Mouse (Mus musculus) stomach, postnatal 0 days (tissue): ENCODE data around the gene Camkmt. TPM values are rescaled to one million over a fixed set of nuclear protein-coding genes. Genes with fewer than 3 reads are reported as not detected.

Source experiments
- ATAC-seq: fragments of 200-750 bp; cut with Nextera tagmentation; 2 replicates; pipeline ENCODE4 v1.8.0; 2017; ENCODE audit not compliant: low FRiP score, low TSS enrichment
- DNase-seq: peaks from one replicate; pipeline ENCODE4 v3.0.0-alpha.2; 2016; ENCODE audit warnings: low spot score
- H3K27ac ChIP-seq: fragments of 300-500 bp; sonication (generic); replicated peaks from 2 replicates; pipeline ENCODE4 v1.5.1; 2014; ENCODE audit warnings: mild to moderate bottlenecking, control low read depth
- H3K27me3 ChIP-seq: fragments of 300-500 bp; sonication (generic); 2 replicates; pipeline ENCODE4 v1.6.1; 2014; ENCODE audit warnings: low read length; ENCODE audit not compliant: control insufficient read depth, insufficient read depth
- H3K36me3 ChIP-seq: fragments of 300-500 bp; sonication (generic); 2 replicates; pipeline ENCODE4 v1.6.1; 2014; ENCODE audit warnings: low read length, mixed read lengths; ENCODE audit not compliant: control insufficient read depth, insufficient read depth
- H3K4me1 ChIP-seq: fragments of 300-500 bp; sonication (generic); replicated peaks from 2 replicates; pipeline ENCODE4 v1.6.1; 2014; ENCODE audit warnings: antibody characterized with exemption; ENCODE audit not compliant: control insufficient read depth, insufficient read depth
- H3K4me2 ChIP-seq: fragments of 300-500 bp; sonication (generic); replicated peaks from 2 replicates; pipeline ENCODE4 v1.6.1; 2014; ENCODE audit warnings: low read depth, mild to moderate bottlenecking, control low read depth, moderate library complexity
- H3K4me3 ChIP-seq: fragments of 300-500 bp; sonication (generic); 2 replicates; pipeline ENCODE4 v1.5.1; 2014; ENCODE audit warnings: low read depth, low read length, control low read depth
- H3K9ac ChIP-seq: fragments of 300-500 bp; sonication (generic); 2 replicates; pipeline ENCODE4 v1.6.1; 2014; ENCODE audit warnings: mild to moderate bottlenecking, low read length, control low read depth, mixed read lengths
- H3K9me3 ChIP-seq: fragments of 300-500 bp; sonication (generic); 2 replicates; pipeline ENCODE4 v1.6.1; 2016; ENCODE audit warnings: low read length; ENCODE audit not compliant: control insufficient read depth
- CTCF ChIP-seq: IDR thresholded peaks from 2 replicates; pipeline ENCODE4 v1.5.1; 2016; ENCODE audit warnings: antibody characterized with exemption, low read depth, mild to moderate bottlenecking, moderate library complexity
- EP300 ChIP-seq: optimal IDR thresholded peaks from 2 replicates; pipeline ENCODE3; 2016; ENCODE audit warnings: antibody characterized with exemption
- WGBS: fragments of 180-500 bp; shearing (Covaris S2); extraction: QIAGEN DNeasy Blood & Tissue Kit; methylation state at CpG from one replicate; pipeline ENCODE4 v1.1.7; 2014; 5-methylcytosine and 5-hydroxymethylcytosine counted together
- polyA plus RNA-seq: library from polyadenylated mRNA; unstranded; fragments of >200 nt; fragmentation: Nextera tagmentation; extraction: Ambion mirVana; gene quantifications from 2 replicates; pipeline ENCODE4 v1.2.1, GENCODE M21; 2015

Gene Camkmt
- polyA plus RNA-seq, 1 experiment from 2014 or later, result 8.3 TPM

GRCm38 (mm10) chr17:85177231-85177630, 86.9 kb downstream of the Camkmt start:
- Histone ChIP-seq H3K4me1 (no peaks in the 10 kb centered on the region), H3K27ac (no peak overlapping the region), H3K4me3 (no peak overlapping the region), H3K9ac (no peak overlapping the region), H3K9me3 (no peaks in the 10 kb centered on the region), H3K36me3 (no peaks in the 10 kb centered on the region), H3K4me2 (no peak overlapping the region), H3K27me3 (no peaks in the 10 kb centered on the region)
- ATAC-seq (no peak), DNase-seq (no peak)
- 65% methylated on average over 13 of the region's 13 CpGs for WGBS
- no peak for TF ChIP-seq CTCF

GRCm38 (mm10) chr17:85180471-85181060, 90.2 kb downstream of the Camkmt start:
- ATAC-seq (no peak), DNase-seq (no peak)
- WGBS, result 48% methylated on average over 14 of the region's 14 CpGs

GRCm38 (mm10) chr17:85189227-85190127, 99.1 kb downstream of the Camkmt start:
- DNase-seq (peak; percentile 89), ATAC-seq (peak; percentile 79)
- Histone ChIP-seq H3K27ac (no peak overlapping the region), H3K9me3 (no peaks in the 10 kb centered on the region), H3K36me3 (no peaks in the 10 kb centered on the region), H3K4me2 (peak overlapping the region; percentile 21), H3K4me3 (no peak overlapping the region), H3K27me3 (no peaks in the 10 kb centered on the region), H3K4me1 (no peaks in the 10 kb centered on the region), H3K9ac (no peak overlapping the region)
- 2% methylated on average over 14 of the region's 14 CpGs for WGBS
- no peak for TF ChIP-seq EP300
- TF ChIP-seq CTCF, result peak; percentile 98

More at GRCm38 (mm10) chr17:85180471-85181060, 90.2 kb downstream of the Camkmt start:
- Histone ChIP-seq H3K4me2 (no peak overlapping the region), H3K9ac (no peak overlapping the region), H3K4me1 (no peaks in the 10 kb centered on the region), H3K9me3 (no peaks in the 10 kb centered on the region), H3K36me3 (no peaks in the 10 kb centered on the region), H3K4me3 (no peak overlapping the region), H3K27ac (no peak overlapping the region), H3K27me3 (no peaks in the 10 kb centered on the region)
- no peak for TF ChIP-seq CTCF
- no peak for TF ChIP-seq EP300

- TF ChIP-seq CTCF (no peak), EP300 (no peak)
- DNase-seq (no peak), ATAC-seq (no peak)
- Histone ChIP-seq H3K4me2 (no peak overlapping the region), H3K4me3 (no peak overlapping the region), H3K27ac (no peak overlapping the region), H3K9ac (no peak overlapping the region), H3K9me3 (no peaks in the 10 kb centered on the region), H3K36me3 (no peaks in the 10 kb centered on the region), H3K27me3 (no peaks in the 10 kb centered on the region), H3K4me1 (no peaks in the 10 kb centered on the region)
- 42% methylated on average over 7 of the region's 7 CpGs for WGBS
Observed at GRCm38 (mm10) chr17:85190128-85190435, 99.7 kb downstream of the Camkmt start.

GRCm38 (mm10) chr17:85193294-85193693, 102.9 kb downstream of the Camkmt start:
- H3K9ac ChIP-seq, result no peak overlapping the region
- no peak overlapping the region for H3K4me2 ChIP-seq
- no peak for TF ChIP-seq CTCF
- no peak for TF ChIP-seq EP300
- WGBS, result 78% methylated on average over 11 of the region's 11 CpGs
- H3K9me3 ChIP-seq, result no peaks in the 10 kb centered on the region
- no peak overlapping the region for H3K4me3 ChIP-seq
- no peak overlapping the region for H3K27ac ChIP-seq
- H3K27me3 ChIP-seq, result no peaks in the 10 kb centered on the region
- no peaks in the 10 kb centered on the region for H3K36me3 ChIP-seq
- no peak for DNase-seq
- no peaks in the 10 kb centered on the region for H3K4me1 ChIP-seq
- no peak for ATAC-seq

GRCm38 (mm10) chr17:85198781-85199180, 108.4 kb downstream of the Camkmt start:
- no peaks in the 10 kb centered on the region for H3K9me3 ChIP-seq
- no peak overlapping the region for H3K4me2 ChIP-seq
- no peak overlapping the region for H3K9ac ChIP-seq
- no peaks in the 10 kb centered on the region for H3K36me3 ChIP-seq
- H3K4me1 ChIP-seq, result no peaks in the 10 kb centered on the region
- WGBS, result 90% methylated on average over 15 of the region's 15 CpGs
- H3K27me3 ChIP-seq, result no peaks in the 10 kb centered on the region
- TF ChIP-seq CTCF, result no peak
- no peak for TF ChIP-seq EP300
- H3K4me3 ChIP-seq, result no peak overlapping the region
- H3K27ac ChIP-seq, result no peak overlapping the region
- ATAC-seq, result no peak
- DNase-seq, result no peak
